ENCODE assay signal across 1 mouse cellular context in the genomic region with DNA sequence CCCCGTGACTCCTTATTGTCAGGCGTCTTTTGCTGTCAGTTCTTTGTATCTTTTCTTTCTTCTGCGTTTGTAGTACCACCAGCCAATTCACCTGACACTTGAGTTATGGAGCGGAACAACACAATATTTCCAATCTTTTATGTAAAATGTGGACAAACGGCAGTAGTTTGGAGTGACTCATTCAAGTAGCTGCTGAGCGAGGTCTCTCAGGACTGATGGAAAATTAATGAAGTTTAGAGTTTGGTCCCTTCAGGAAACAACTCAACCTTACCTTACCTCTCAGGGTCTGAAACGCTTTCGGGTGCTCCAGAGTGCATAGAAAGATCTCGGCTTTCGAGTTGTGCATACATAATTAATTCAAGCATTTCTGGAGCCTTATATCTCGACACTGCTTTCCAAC.
TF ChIP-seq lines count a peak whose summit lies in the region.

No protein-coding gene starts in this region.

TF ChIP-seq in CH12.LX, 34 proteins besides CTCF, POLR2A, EP300 and RAD21 (continued from another document):
- TF ChIP-seq ZC3H11A (IDR thresholded peaks at IDR 0.05; ENCODE audit: low read depth, low read length) (no peak), ZNF384 (IDR thresholded peaks at IDR 0.05; ENCODE audit: low read depth, low read length) (no peak), UBTF (IDR thresholded peaks at IDR 0.05; ENCODE audit: low read depth, low read length) (no peak), JUND (conservative IDR thresholded peaks at IDR 0.05; ENCODE audit: low read depth, low read length) (peak; percentile 68; the same call in 1 of the 2 replicates), JUN (IDR thresholded peaks at IDR 0.05; ENCODE audit: insufficient read depth, low read depth, low read length) (peak; percentile 69), CHD2 (IDR thresholded peaks at IDR 0.05; ENCODE audit: low read length) (no peak), BHLHE40 (IDR thresholded peaks at IDR 0.05; ENCODE audit: low read depth, low read length) (peak; percentile 51; the same call in 1 of the 2 replicates), MYC (IDR thresholded peaks at IDR 0.05; ENCODE audit: low read depth, low read length) (no peak), MAFK (IDR thresholded peaks at IDR 0.05; ENCODE audit: insufficient replicate concordance, low read length) (0 out of 2 replicates have a peak, but pooled peaks have one; percentile 37), RCOR1 (conservative IDR thresholded peaks at IDR 0.05; ENCODE audit: low read depth, low read length) (0 out of 2 replicates have a peak, but pooled peaks have one; percentile 48), MXI1 (IDR thresholded peaks at IDR 0.05; ENCODE audit: low read depth, low read length) (no peak), SMC3 (IDR thresholded peaks at IDR 0.05; ENCODE audit: low read depth, low read length) (no peak), ETS1 (conservative IDR thresholded peaks at IDR 0.05; ENCODE audit: low read depth, low read length) (peak; percentile 62; the same call in 1 of the 2 replicates), SIN3A (IDR thresholded peaks at IDR 0.05; ENCODE audit: low read length) (no peak), USF1 (IDR thresholded peaks at IDR 0.05; ENCODE audit: low read depth, low read length) (no peak), TBP (conservative IDR thresholded peaks at IDR 0.05; ENCODE audit: low read depth, low read length) (no peak), ELF1 (IDR thresholded peaks at IDR 0.05; ENCODE audit: low read depth, low read length) (no peak), CHD1 (IDR thresholded peaks at IDR 0.05; ENCODE audit: low read depth, low read length) (no peak), GABPA (IDR thresholded peaks at IDR 0.05; ENCODE audit: insufficient replicate concordance, low read depth, low read length) (no peak), TCF12 (IDR thresholded peaks at IDR 0.05; ENCODE audit: low read depth, low read length) (0 out of 2 replicates have a peak, but pooled peaks have one; percentile 31), PAX5 (IDR thresholded peaks at IDR 0.05; ENCODE audit: low read length) (no peak), ZMIZ1 (IDR thresholded peaks at IDR 0.05; ENCODE audit: low read depth, low read length) (no peak), ZKSCAN1 (IDR thresholded peaks at IDR 0.05; ENCODE audit: borderline replicate concordance, low read depth, low read length) (no peak), KAT2A (IDR thresholded peaks at IDR 0.05; ENCODE audit: insufficient replicate concordance, low read length) (no peak), IRF4 (IDR thresholded peaks at IDR 0.05; ENCODE audit: low read depth, low read length) (peak; percentile 85), MEF2A (IDR thresholded peaks at IDR 0.05; ENCODE audit: borderline replicate concordance, low read depth, low read length) (peak; percentile 35; the same call in 1 of the 2 replicates)
